Mouse (Mus musculus): ENCODE measurements around the gene Duoxa1. TPM values are rescaled to one million over a fixed set of nuclear protein-coding genes. Genes with fewer than 3 reads are reported as not detected.

The Duoxa1 gene
- polyA plus RNA-seq, 1 experiment from 2014 or later: 0.21 TPM

- Histone ChIP-seq H3K36me3 (ENCODE audit: insufficient read depth, low read length) (no peaks in the 10 kb centered on the region), H3K4me3 (ENCODE audit: low read depth, low read length) (peak overlapping the region; percentile 20; the same call in 1 of the 2 replicates), H3K27ac (ENCODE audit: low read length) (no peak overlapping the region), H3K4me1 (ENCODE audit: insufficient read depth, low read depth, low read length) (peaks cover 11% of the 10 kb centered on the region; the same call in 1 of the 2 replicates), H3K9me3 (ENCODE audit: low read length) (no peaks in the 10 kb centered on the region), H3K9ac (replicated peaks; ENCODE audit: low read depth) (no peak overlapping the region), H3K4me2 (replicated peaks; ENCODE audit: low read depth, low read length) (peak overlapping the region; percentile 47; the same call in 1 of the 2 replicates), H3K27me3 (replicated peaks; ENCODE audit: insufficient read depth, low read length) (peaks cover 57% of the 10 kb centered on the region)
- no peak for TF ChIP-seq CTCF (IDR thresholded peaks at IDR 0.05)
- no peak for TF ChIP-seq EP300 (IDR thresholded peaks at IDR 0.05)
- WGBS: 3% methylated on average over 14 of the region's 14 CpGs
- no peak for ATAC-seq
- no peak for DNase-seq (ENCODE audit: low spot score)
These were observed 12.9 kb downstream of the Duoxa1 start for GRCm38 (mm10) chr2:122300656-122301020.

DNA sequence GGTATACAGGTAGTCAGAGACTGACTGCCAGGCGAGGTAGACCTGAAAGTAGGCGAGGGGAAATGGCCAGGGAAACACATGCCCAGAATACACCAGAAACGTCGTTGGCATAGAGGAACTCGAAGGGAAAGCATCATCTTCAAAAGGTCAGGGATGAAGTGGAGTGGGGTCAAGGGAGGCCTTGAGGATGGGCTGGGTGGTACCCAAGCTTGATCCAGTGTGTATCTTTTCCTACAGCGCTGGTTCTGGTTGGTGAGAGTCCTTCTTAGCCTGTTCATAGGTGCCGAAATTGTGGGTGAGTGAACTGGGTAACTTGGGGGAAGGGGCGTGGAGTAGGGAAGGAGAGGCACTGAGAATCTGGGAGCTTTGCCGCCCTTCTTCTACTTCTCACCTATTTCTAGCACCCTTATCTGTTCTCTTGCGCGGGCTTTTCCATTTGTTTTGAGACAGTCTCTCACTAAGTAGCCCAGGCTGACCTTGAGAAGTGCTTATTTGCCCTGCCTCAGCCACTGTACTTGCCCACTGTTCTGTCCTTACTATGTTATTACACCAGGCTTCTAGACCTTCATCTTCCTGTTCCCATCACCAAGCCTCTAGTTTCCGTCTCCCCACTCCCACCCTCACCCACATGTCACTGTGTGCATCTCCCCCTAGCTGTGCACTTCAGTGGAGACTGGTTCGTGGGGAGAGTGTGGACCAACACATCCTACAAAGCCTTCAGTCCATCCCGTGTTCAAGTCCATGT, 13.4 kb downstream of the Duoxa1 start:
- no peak for DNase-seq (ENCODE audit: low spot score)
- 23% methylated on average over 14 of the region's 14 CpGs for WGBS
- Histone ChIP-seq H3K27me3 (replicated peaks; ENCODE audit: insufficient read depth, low read length) (peaks cover 58% of the 10 kb centered on the region), H3K4me3 (ENCODE audit: low read depth, low read length) (no peak overlapping the region), H3K27ac (ENCODE audit: low read length) (no peak overlapping the region), H3K4me2 (replicated peaks; ENCODE audit: low read depth, low read length) (no peak overlapping the region), H3K36me3 (ENCODE audit: insufficient read depth, low read length) (no peaks in the 10 kb centered on the region), H3K9ac (replicated peaks; ENCODE audit: low read depth) (no peak overlapping the region), H3K4me1 (ENCODE audit: insufficient read depth, low read depth, low read length) (peaks cover 11% of the 10 kb centered on the region; the same call in 1 of the 2 replicates), H3K9me3 (ENCODE audit: low read length) (no peaks in the 10 kb centered on the region)
- no peak for ATAC-seq
- TF ChIP-seq EP300 (IDR thresholded peaks at IDR 0.05) (no peak), CTCF (IDR thresholded peaks at IDR 0.05) (no peak)

GRCm38 (mm10) chr2:122298596-122299490, 14.7 kb downstream of the Duoxa1 start, which contains the start of gene Duoxa2:
TSS of gene Duoxa2 (plus strand) at chr2:122298900.
- Histone ChIP-seq H3K27me3 (replicated peaks; ENCODE audit: insufficient read depth, low read length) (peaks cover 66% of the 10 kb centered on the region), H3K27ac (ENCODE audit: low read length) (no peak within 1 kb of the TSS), H3K4me3 (ENCODE audit: low read depth, low read length) (peak within 1 kb of the TSS; percentile 17; the same call in 1 of the 2 replicates), H3K9ac (replicated peaks; ENCODE audit: low read depth) (no peak within 1 kb of the TSS), H3K9me3 (ENCODE audit: low read length) (no peaks in the 10 kb centered on the region), H3K4me1 (ENCODE audit: insufficient read depth, low read depth, low read length) (peaks cover 11% of the 10 kb centered on the region; the same call in 1 of the 2 replicates), H3K36me3 (ENCODE audit: insufficient read depth, low read length) (no peaks in the 10 kb centered on the region), H3K4me2 (replicated peaks; ENCODE audit: low read depth, low read length) (peak within 1 kb of the TSS; percentile 45)
- TF ChIP-seq CTCF (IDR thresholded peaks at IDR 0.05) (no peak), EP300 (IDR thresholded peaks at IDR 0.05) (no peak)
- DNase-seq (ENCODE audit: low spot score) (peak; percentile 53), ATAC-seq (0 out of 2 replicates have a peak, but pooled peaks have one; percentile 25)
- 2% methylated on average over 43 of the region's 43 CpGs for WGBS

- peak within 1 kb of the TSS; percentile 17; the same call in 1 of the 2 replicates for H3K4me3 ChIP-seq (ENCODE audit: low read depth, low read length)
- no peak for TF ChIP-seq EP300 (IDR thresholded peaks at IDR 0.05)
- TF ChIP-seq CTCF (IDR thresholded peaks at IDR 0.05): no peak
- DNase-seq (ENCODE audit: low spot score): no peak
These were observed 15.4 kb downstream of the Duoxa1 start, which contains the start of gene Duox2 for GRCm38 (mm10) chr2:122298096-122298499. TSS of gene Duox2 (minus strand) at chr2:122298449.

GRCm38 (mm10) chr2:122297271-122298095, 16.0 kb downstream of the Duoxa1 start:
- H3K4me3 ChIP-seq (ENCODE audit: low read depth, low read length): no peak overlapping the region; the same call in 1 of the 2 replicates
- ATAC-seq: no peak

More at GRCm38 (mm10) chr2:122298096-122298499, 15.4 kb downstream of the Duoxa1 start, which contains the start of gene Duox2:
- 4% methylated on average over 13 of the region's 13 CpGs for WGBS
- no peak for ATAC-seq
- no peaks in the 10 kb centered on the region for H3K36me3 ChIP-seq (ENCODE audit: insufficient read depth, low read length)
- H3K9ac ChIP-seq (replicated peaks; ENCODE audit: low read depth): no peak within 1 kb of the TSS
- H3K4me2 ChIP-seq (replicated peaks; ENCODE audit: low read depth, low read length): peak within 1 kb of the TSS; percentile 45
- H3K27me3 ChIP-seq (replicated peaks; ENCODE audit: insufficient read depth, low read length): peaks cover 66% of the 10 kb centered on the region
- no peaks in the 10 kb centered on the region for H3K9me3 ChIP-seq (ENCODE audit: low read length)
- peaks cover 11% of the 10 kb centered on the region; the same call in 1 of the 2 replicates for H3K4me1 ChIP-seq (ENCODE audit: insufficient read depth, low read depth, low read length)
- H3K27ac ChIP-seq (ENCODE audit: low read length): no peak within 1 kb of the TSS

More at GRCm38 (mm10) chr2:122297271-122298095, 16.0 kb downstream of the Duoxa1 start:
- no peak overlapping the region for H3K9ac ChIP-seq (replicated peaks; ENCODE audit: low read depth)
- no peak for TF ChIP-seq EP300 (IDR thresholded peaks at IDR 0.05)
- TF ChIP-seq CTCF (IDR thresholded peaks at IDR 0.05): no peak
- peaks cover 11% of the 10 kb centered on the region; the same call in 1 of the 2 replicates for H3K4me1 ChIP-seq (ENCODE audit: insufficient read depth, low read depth, low read length)
- H3K9me3 ChIP-seq (ENCODE audit: low read length): no peaks in the 10 kb centered on the region
- peaks cover 66% of the 10 kb centered on the region for H3K27me3 ChIP-seq (replicated peaks; ENCODE audit: insufficient read depth, low read length)
- WGBS: 3% methylated on average over 35 of the region's 35 CpGs
- no peak overlapping the region for H3K27ac ChIP-seq (ENCODE audit: low read length)
- no peak overlapping the region for H3K4me2 ChIP-seq (replicated peaks; ENCODE audit: low read depth, low read length)
- H3K36me3 ChIP-seq (ENCODE audit: insufficient read depth, low read length): no peaks in the 10 kb centered on the region
- DNase-seq (ENCODE audit: low spot score): no peak
